Mouse (Mus musculus) c-Kit-positive CD71-positive TER-119-positive erythroid progenitor cells, embryonic 14.5 days (primary cell): ENCODE data around the gene Cct7.

Source experiments
- DNase-seq: peaks from one replicate; pipeline ENCODE4 v3.0.0-alpha.2; 2013; ENCODE audit warnings: low spot score

Cct7 gene

DNA sequence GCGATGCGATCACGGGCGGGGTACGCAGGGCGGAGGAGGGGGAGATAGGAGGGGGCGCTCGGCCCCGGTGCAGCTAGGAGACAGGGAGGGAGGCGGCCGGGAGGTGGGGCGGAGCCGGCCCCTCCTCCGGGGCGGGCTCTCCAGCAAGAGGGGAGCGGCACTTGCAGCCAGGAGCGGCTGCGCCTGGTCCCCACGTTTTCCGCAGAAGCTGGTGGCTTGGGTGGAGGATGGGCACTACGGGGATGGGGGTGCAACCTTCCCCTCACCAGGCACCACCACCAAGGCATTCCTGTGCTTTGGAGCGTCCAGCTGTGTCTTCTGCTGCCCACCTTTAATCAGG is 51.6 kb downstream of the Cct7 start, which contains the start of gene Fbxo41:
Gene Fbxo41 (minus strand): TSS at position 84 of the 340 bp plus-strand sequence.
- DNase-seq = no peak

- DNase-seq = no peak
Measured at GRCm38 (mm10) chr6:85504908-85505307, 53.6 kb downstream of the Cct7 start.

GRCm38 (mm10) chr6:85508602-85509001 is 57.3 kb downstream of the Cct7 start:
- no peak for DNase-seq

- DNase-seq = no peak
Measured at GRCm38 (mm10) chr6:85510476-85510875, 59.2 kb downstream of the Cct7 start.

- DNase-seq = no peak
Measured at GRCm38 (mm10) chr6:85511286-85512055, 60.2 kb downstream of the Cct7 start.

- no peak for DNase-seq
Measured at GRCm38 (mm10) chr6:85512056-85512440, 60.7 kb downstream of the Cct7 start.

DNA sequence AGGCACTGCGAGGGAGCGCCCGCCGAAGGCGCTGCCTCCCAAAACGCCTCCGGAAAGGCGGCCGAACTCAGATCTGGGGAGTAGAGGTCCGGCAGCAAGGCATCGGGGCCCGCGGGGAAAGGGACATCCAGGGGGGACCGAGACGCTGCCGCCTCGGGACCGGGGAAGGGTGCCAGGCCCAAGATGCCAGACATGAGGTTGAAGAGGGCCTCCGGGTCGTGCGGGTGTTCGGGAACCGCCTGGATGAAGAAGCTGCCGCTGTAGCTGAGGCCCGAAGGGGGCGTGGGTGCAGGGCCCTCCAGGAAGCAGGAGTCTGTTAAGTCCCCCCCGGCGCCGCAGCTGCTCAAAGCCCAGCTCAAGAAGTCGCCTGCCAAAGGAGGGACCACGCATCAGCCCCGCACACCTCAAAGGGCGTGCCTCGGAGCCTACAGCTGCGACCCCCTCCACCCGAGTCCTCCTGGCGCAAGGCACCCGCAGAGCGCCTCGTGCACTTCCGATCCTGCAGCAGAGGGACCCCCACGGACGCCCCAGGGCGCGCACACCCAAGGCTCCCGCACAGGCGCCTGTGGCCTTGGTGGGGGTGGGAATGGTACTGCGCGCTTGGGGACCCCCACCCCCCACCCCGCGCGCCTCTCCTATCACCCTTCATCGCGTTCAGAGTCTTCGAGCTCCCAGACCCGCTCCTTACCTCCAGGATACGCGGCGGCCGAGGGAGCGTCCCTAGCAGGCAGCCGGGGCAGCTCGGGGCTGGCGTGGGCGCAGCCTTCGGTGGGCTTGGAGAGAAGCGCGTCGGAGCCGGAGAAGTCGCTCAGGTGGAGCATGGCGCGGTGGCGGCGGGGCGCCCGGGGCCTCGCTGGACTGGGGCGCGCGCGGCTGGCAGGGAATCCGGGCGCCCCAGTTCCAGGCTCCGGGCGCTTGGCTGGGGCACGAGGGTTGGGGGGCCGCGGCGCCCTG is 61.5 kb downstream of the Cct7 start:
- DNase-seq = no peak

DNA sequence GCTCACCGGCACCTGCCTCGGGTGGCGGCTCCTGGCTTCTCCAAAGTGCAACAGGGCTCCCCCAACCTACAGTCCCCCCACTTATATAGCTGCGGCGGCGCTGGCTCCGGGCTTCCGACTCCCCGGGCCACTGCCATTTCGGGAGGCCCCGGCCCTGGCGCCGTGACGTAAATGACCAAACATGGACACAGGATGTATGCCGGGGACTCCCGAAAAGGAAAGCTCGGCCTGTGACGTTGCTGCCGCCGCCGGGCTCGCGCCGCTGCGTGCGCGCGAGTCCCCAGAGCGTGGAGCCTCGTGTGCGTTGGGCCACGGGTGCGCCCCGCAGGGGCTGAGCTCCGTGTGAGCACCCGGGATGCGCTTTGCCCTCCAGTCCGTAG is 62.2 kb downstream of the Cct7 start, which contains the start of gene Egr4:
Gene Egr4 (minus strand): TSS at position 59 of the 380 bp plus-strand sequence.
- DNase-seq = no peak

- DNase-seq = no peak
Measured at GRCm38 (mm10) chr6:85515941-85516340, 64.6 kb downstream of the Cct7 start.
